Mouse (Mus musculus) stomach, postnatal 0 days (tissue): Measurements from ENCODE around the gene Zfp831. TPM values are rescaled to one million over a fixed set of nuclear protein-coding genes. Genes with fewer than 3 reads are reported as not detected.

Experiments used
- ATAC-seq: fragments of 200-750 bp; cut with Nextera tagmentation; 2 replicates; pipeline ENCODE4 v1.8.0; 2017; ENCODE audit not compliant: low FRiP score, low TSS enrichment
- DNase-seq: peaks from one replicate; pipeline ENCODE4 v3.0.0-alpha.2; 2016; ENCODE audit warnings: low spot score
- H3K27ac ChIP-seq: fragments of 300-500 bp; sonication (generic); replicated peaks from 2 replicates; pipeline ENCODE4 v1.5.1; 2014; ENCODE audit warnings: mild to moderate bottlenecking, control low read depth
- H3K27me3 ChIP-seq: fragments of 300-500 bp; sonication (generic); 2 replicates; pipeline ENCODE4 v1.6.1; 2014; ENCODE audit warnings: low read length; ENCODE audit not compliant: control insufficient read depth, insufficient read depth
- H3K36me3 ChIP-seq: fragments of 300-500 bp; sonication (generic); 2 replicates; pipeline ENCODE4 v1.6.1; 2014; ENCODE audit warnings: low read length, mixed read lengths; ENCODE audit not compliant: control insufficient read depth, insufficient read depth
- H3K4me1 ChIP-seq: fragments of 300-500 bp; sonication (generic); replicated peaks from 2 replicates; pipeline ENCODE4 v1.6.1; 2014; ENCODE audit warnings: antibody characterized with exemption; ENCODE audit not compliant: control insufficient read depth, insufficient read depth
- H3K4me2 ChIP-seq: fragments of 300-500 bp; sonication (generic); replicated peaks from 2 replicates; pipeline ENCODE4 v1.6.1; 2014; ENCODE audit warnings: low read depth, mild to moderate bottlenecking, control low read depth, moderate library complexity
- H3K4me3 ChIP-seq: fragments of 300-500 bp; sonication (generic); 2 replicates; pipeline ENCODE4 v1.5.1; 2014; ENCODE audit warnings: low read depth, low read length, control low read depth
- H3K9ac ChIP-seq: fragments of 300-500 bp; sonication (generic); 2 replicates; pipeline ENCODE4 v1.6.1; 2014; ENCODE audit warnings: mild to moderate bottlenecking, low read length, control low read depth, mixed read lengths
- H3K9me3 ChIP-seq: fragments of 300-500 bp; sonication (generic); 2 replicates; pipeline ENCODE4 v1.6.1; 2016; ENCODE audit warnings: low read length; ENCODE audit not compliant: control insufficient read depth
- CTCF ChIP-seq: IDR thresholded peaks from 2 replicates; pipeline ENCODE4 v1.5.1; 2016; ENCODE audit warnings: antibody characterized with exemption, low read depth, mild to moderate bottlenecking, moderate library complexity
- EP300 ChIP-seq: optimal IDR thresholded peaks from 2 replicates; pipeline ENCODE3; 2016; ENCODE audit warnings: antibody characterized with exemption
- WGBS: fragments of 180-500 bp; shearing (Covaris S2); extraction: QIAGEN DNeasy Blood & Tissue Kit; methylation state at CpG from one replicate; pipeline ENCODE4 v1.1.7; 2014; 5-methylcytosine and 5-hydroxymethylcytosine counted together
- polyA plus RNA-seq: library from polyadenylated mRNA; unstranded; fragments of >200 nt; fragmentation: Nextera tagmentation; extraction: Ambion mirVana; gene quantifications from 2 replicates; pipeline ENCODE4 v1.2.1, GENCODE M21; 2015

Zfp831 gene
- polyA plus RNA-seq, 1 experiment from 2014 or later: not detected

DNA sequence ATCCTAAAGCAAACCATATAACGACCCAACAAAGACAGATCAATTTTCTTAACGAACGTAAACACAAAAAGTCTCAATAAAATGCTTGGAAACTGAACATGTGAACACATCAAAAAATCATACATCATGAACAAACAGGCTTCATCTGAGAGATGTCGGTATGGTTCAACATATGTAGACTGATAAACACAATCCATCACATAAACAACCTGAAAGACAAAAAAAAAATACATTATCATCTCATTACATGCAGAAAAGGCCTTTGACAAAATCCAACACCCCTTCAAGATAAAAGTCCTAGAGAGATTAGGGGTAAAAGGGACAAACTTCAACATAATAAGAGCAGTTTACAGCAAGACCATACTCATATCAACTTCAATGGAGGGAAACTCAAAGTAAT, 74.5 kb downstream of the Zfp831 start:
- no peaks in the 10 kb centered on the region for H3K4me1 ChIP-seq
- H3K4me3 ChIP-seq: no peak overlapping the region
- H3K36me3 ChIP-seq: no peaks in the 10 kb centered on the region
- no peak for TF ChIP-seq CTCF
- TF ChIP-seq EP300: no peak
- 81% methylated on average over 4 of the region's 4 CpGs for WGBS
- no peak overlapping the region for H3K4me2 ChIP-seq
- H3K9me3 ChIP-seq: no peaks in the 10 kb centered on the region
- no peak for ATAC-seq
- H3K27me3 ChIP-seq: no peaks in the 10 kb centered on the region
- DNase-seq: no peak
- no peak overlapping the region for H3K27ac ChIP-seq
- no peak overlapping the region for H3K9ac ChIP-seq

DNA sequence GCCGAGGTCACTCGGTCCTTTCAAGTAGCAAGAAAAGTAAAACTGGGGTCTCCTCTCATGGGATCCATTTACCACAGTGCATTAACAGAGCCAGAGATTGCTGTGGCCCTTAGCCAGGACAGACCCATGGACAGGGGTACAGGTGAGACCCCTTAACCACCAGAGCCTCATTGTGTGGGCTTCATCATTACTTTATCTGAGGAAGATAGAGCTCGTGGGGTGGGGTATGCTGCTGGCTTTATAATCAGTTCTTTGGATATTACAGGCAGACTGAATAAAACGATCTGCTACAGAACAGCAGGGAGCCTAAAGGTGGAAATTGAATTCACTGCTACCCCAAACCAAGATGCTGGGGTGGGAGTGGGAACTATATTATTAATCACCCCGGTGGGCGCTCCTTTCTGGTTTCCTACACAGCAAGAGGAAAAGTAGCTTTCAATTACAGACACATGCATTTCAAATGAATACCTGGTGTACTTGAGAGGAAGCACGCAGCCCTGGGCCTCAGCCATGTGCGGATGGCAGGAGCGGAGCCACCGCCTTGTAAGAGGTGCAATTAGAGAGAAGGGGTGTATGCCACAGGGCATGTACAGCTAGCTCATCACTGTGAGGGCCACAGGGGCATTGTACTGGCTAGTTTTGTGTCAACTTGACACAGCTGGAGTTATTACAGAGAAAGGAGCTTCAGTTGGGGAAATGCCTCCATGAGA, 83.9 kb downstream of the Zfp831 start:
- H3K36me3 ChIP-seq: no peaks in the 10 kb centered on the region
- no peak overlapping the region for H3K4me2 ChIP-seq
- TF ChIP-seq EP300: no peak
- no peak for TF ChIP-seq CTCF
- H3K27me3 ChIP-seq: no peaks in the 10 kb centered on the region
- no peaks in the 10 kb centered on the region for H3K9me3 ChIP-seq
- no peak overlapping the region for H3K4me3 ChIP-seq
- no peaks in the 10 kb centered on the region for H3K4me1 ChIP-seq
- H3K27ac ChIP-seq: no peak overlapping the region
- no peak for ATAC-seq
- no peak for DNase-seq
- H3K9ac ChIP-seq: no peak overlapping the region
- WGBS: 88% methylated on average over 10 of the region's 10 CpGs

DNA sequence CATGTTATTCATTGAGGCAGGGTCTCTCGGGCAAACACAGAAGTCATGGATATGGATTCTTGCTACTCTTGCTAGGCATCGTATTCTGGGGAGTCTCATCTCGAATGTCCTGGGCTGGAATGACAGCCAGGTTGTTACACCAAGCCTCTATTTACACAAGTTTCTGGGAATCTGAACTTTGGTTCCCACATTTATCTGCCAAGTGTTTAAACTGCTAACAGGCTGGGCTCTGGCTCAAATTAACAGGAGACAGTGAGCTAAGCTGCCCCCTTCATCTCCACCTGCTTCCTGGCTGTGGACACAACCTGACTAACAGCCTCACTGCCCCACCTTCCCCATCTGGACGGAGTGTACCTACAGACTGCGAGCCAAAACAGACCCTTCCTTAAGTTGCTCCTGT, 88.6 kb downstream of the Zfp831 start:
- WGBS: 54% methylated on average over 5 of the region's 5 CpGs
- Histone ChIP-seq H3K27me3 (no peaks in the 10 kb centered on the region), H3K36me3 (no peaks in the 10 kb centered on the region), H3K27ac (no peak overlapping the region), H3K9ac (no peak overlapping the region), H3K4me3 (no peak overlapping the region), H3K9me3 (no peaks in the 10 kb centered on the region), H3K4me1 (no peaks in the 10 kb centered on the region), H3K4me2 (no peak overlapping the region)
- TF ChIP-seq EP300 (no peak), CTCF (no peak)
- no peak for DNase-seq
- no peak for ATAC-seq

DNA sequence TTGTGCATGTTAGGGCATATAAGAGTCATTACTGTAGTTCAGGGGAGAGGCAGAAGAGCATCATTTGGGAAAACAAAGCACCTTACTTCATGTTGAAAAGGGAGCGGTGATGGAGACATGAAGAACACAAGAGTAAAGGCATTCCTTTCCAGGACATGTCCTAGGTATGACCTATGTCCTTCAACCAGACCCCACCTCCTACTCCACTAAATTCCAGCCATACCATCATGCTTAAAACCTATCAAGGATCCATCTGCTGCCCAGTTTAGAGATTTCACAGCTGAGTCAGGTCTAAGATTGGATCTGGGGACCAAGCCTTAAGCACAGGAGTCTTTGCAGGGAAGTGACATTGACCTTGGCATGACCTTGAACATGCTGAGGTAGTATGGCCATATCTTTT, 91.9 kb downstream of the Zfp831 start:
- H3K4me3 ChIP-seq: no peak overlapping the region
- TF ChIP-seq CTCF (no peak), EP300 (no peak)
- 100% methylated on average over 1 of the region's 1 CpGs for WGBS

DNA sequence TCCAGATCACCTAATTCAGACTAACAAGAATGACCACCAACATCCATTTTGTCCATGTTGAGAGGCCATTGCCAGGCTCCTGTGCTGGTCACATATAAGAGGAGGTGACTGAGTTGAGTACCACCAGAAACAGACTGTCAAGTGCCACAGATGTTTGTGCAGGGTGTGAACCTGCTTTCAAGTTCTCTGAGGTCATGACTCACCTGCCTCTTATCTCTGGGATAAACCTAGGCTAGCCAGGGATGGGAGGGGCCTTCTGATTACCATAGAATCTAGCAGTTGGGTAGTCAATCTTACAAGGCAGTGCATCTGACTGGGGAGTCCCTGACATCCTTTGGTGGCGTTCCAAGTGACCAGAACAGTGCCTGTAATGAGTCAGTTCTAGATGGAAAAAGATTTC, 103.8 kb downstream of the Zfp831 start:
- Histone ChIP-seq H3K36me3 (no peaks in the 10 kb centered on the region), H3K4me3 (no peak overlapping the region), H3K27ac (no peak overlapping the region), H3K4me1 (no peaks in the 10 kb centered on the region), H3K4me2 (no peak overlapping the region), H3K9ac (no peak overlapping the region), H3K9me3 (no peaks in the 10 kb centered on the region), H3K27me3 (no peaks in the 10 kb centered on the region)
- 71% methylated on average over 1 of the region's 1 CpGs for WGBS
- DNase-seq (peak; percentile 57), ATAC-seq (peak; percentile 87)
- no peak for TF ChIP-seq CTCF
- no peak for TF ChIP-seq EP300

More for the DNA sequence above, 91.9 kb downstream of the Zfp831 start:
- no peak overlapping the region for H3K9ac ChIP-seq
- H3K27ac ChIP-seq: no peak overlapping the region
- H3K4me2 ChIP-seq: no peak overlapping the region
- no peaks in the 10 kb centered on the region for H3K27me3 ChIP-seq
- no peak for DNase-seq
- H3K4me1 ChIP-seq: no peaks in the 10 kb centered on the region
- no peaks in the 10 kb centered on the region for H3K36me3 ChIP-seq
- H3K9me3 ChIP-seq: no peaks in the 10 kb centered on the region
- no peak for ATAC-seq

DNA sequence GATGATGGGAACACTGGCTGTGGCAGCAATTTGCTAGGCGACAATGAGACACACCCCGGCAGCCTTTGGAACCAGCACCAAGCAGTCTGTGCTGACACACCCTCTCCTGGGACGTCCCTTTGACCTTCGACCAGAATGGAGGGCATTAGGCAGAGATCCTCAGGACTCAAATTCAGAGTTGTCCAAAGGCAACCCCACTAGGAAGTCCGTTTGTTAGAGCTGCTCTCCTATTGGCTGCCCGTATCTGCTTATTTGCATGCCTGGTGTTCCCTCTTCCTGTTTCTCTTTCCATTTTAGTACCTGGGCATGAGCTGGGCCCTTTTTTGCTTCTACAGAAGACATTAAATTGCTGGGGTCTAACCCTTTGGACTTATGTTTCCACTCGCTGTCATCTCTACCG, 105.0 kb downstream of the Zfp831 start:
- H3K36me3 ChIP-seq: no peaks in the 10 kb centered on the region
- ATAC-seq (peak; percentile 80), DNase-seq (peak; percentile 68)
- no peaks in the 10 kb centered on the region for H3K4me1 ChIP-seq
- H3K27me3 ChIP-seq: no peaks in the 10 kb centered on the region
- H3K4me3 ChIP-seq: no peak overlapping the region
- H3K9ac ChIP-seq: no peak overlapping the region
- H3K27ac ChIP-seq: peak overlapping the region; percentile 61
- H3K4me2 ChIP-seq: peak overlapping the region; percentile 31; the same call in 1 of the 2 replicates
- 56% methylated on average over 8 of the region's 8 CpGs for WGBS
- no peaks in the 10 kb centered on the region for H3K9me3 ChIP-seq
- TF ChIP-seq EP300 (no peak), CTCF (no peak)
